Mouse (Mus musculus): ENCODE measurements around the gene Ssh2. TPM values are rescaled to one million over a fixed set of nuclear protein-coding genes. Genes with fewer than 3 reads are reported as not detected.

Ssh2 gene
- polyA plus RNA-seq, 1 experiment from 2014 or later = 14.3 TPM

DNA sequence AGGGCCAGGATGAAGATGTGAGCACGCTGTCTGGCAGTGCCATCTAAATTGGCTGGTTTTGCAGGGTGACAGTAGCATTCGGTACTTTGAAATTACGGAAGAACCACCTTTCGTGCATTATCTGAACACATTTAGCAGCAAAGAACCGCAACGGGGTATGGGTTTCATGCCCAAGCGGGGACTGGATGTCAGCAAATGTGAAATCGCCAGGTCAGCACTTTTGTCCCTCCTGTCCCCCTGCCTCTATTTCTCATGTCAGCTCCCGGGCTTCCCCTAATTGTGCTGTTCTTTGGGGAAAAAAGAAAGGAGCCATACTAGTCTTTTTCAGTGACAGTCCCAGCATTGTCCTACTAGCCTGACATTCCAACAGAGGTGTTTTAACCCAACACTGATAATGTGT lies 252.3 kb downstream of the Ssh2 start:
- no peak overlapping the region for H3K9ac ChIP-seq
- peaks cover 20% of the 10 kb centered on the region; the same call in 1 of the 2 replicates for H3K4me1 ChIP-seq
- H3K27ac ChIP-seq = no peak overlapping the region
- peaks cover 12% of the 10 kb centered on the region for H3K36me3 ChIP-seq
- H3K27me3 ChIP-seq = peaks cover 57% of the 10 kb centered on the region
- no peaks in the 10 kb centered on the region for H3K9me3 ChIP-seq
- no peak overlapping the region for H3K4me3 ChIP-seq
- 77% methylated on average over 9 of the region's 9 CpGs for WGBS
- ATAC-seq (ENCODE audit: borderline replicate concordance, extremely low read depth, low FRiP score, low TSS enrichment) = no peak
- H3K4me2 ChIP-seq = no peak overlapping the region

DNA sequence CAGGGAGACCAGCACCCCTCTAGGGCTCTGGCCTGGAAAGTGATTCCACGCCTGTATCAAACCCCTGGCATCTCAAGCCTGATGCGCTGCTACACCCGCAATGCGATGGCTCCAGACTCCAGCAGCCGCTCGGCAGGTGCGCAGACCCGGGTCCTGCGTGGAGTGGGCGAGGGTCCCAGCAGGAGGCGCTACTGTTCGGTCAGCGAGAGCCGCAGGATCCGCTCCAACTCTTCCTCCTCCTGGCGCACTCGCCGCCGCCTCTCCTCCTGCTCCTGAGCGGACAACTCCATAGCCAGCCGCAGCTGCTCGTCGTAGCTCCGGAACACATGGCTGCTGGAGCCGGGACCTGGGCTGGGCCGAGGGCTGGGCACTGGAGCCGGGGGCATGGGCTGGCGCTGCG lies 255.3 kb downstream of the Ssh2 start:
- Histone ChIP-seq H3K4me3 (no peak overlapping the region), H3K4me1 (peaks cover 9% of the 10 kb centered on the region; the same call in 1 of the 2 replicates), H3K4me2 (no peak overlapping the region), H3K9ac (no peak overlapping the region), H3K9me3 (no peaks in the 10 kb centered on the region), H3K27me3 (peaks cover 28% of the 10 kb centered on the region), H3K36me3 (peaks cover 12% of the 10 kb centered on the region), H3K27ac (no peak overlapping the region)
- ATAC-seq (ENCODE audit: borderline replicate concordance, extremely low read depth, low FRiP score, low TSS enrichment) = no peak
- 68% methylated on average over 29 of the region's 29 CpGs for WGBS

DNA sequence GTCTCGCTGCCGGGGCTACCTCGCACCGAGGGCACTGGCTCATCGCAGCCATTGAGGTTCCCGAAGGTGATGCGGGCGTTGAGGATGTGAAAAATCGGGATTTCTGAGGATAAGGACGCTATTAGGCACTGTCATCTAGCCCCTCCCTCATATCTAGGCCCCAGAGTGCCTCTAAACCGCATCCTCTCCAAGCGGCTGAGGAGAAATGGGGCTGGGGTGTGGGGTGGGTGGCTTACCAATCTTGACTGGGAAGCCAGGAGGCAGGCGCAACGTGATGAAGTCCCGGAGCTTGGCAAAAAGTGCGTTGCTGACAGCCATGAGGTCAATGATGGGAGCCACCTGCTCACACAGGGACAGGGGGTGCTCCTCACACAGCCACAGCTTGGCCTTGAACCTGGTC lies 256.7 kb downstream of the Ssh2 start:
- H3K4me3 ChIP-seq = no peak overlapping the region
- H3K4me2 ChIP-seq = no peak overlapping the region
- no peak overlapping the region for H3K27ac ChIP-seq
- no peak overlapping the region for H3K9ac ChIP-seq
- H3K27me3 ChIP-seq = peaks cover 15% of the 10 kb centered on the region
- 84% methylated on average over 16 of the region's 16 CpGs for WGBS
- H3K9me3 ChIP-seq = no peaks in the 10 kb centered on the region
- H3K4me1 ChIP-seq = peaks cover 2% of the 10 kb centered on the region; the same call in 1 of the 2 replicates
- ATAC-seq (ENCODE audit: borderline replicate concordance, extremely low read depth, low FRiP score, low TSS enrichment) = no peak
- H3K36me3 ChIP-seq = peaks cover 12% of the 10 kb centered on the region

DNA sequence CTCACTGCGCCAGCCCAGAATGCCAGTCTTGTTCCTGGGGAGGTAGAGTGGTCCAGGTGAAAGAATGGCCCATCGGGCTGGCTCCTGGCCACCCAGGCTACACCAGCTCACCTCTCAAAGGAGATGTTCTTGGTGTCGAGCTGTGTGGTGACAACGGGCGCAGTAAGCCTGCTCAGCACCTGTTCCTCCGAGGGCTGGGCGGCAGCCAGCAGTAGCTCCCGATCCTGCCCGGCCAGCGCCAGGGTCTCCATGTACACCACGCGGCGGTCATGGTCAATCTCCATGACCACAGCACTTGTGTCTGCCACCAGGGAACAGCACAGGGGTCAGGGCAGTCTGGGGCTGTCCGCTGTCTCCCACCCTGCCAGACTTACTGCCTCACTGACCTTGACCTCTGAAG lies 260.1 kb downstream of the Ssh2 start:
- Histone ChIP-seq H3K4me3 (no peak overlapping the region), H3K4me2 (no peak overlapping the region), H3K36me3 (peaks cover 11% of the 10 kb centered on the region), H3K9ac (no peak overlapping the region), H3K4me1 (no peaks in the 10 kb centered on the region), H3K9me3 (no peaks in the 10 kb centered on the region), H3K27ac (no peak overlapping the region), H3K27me3 (no peaks in the 10 kb centered on the region)
- ATAC-seq (ENCODE audit: borderline replicate concordance, extremely low read depth, low FRiP score, low TSS enrichment) = no peak; the same call in 1 of the 2 replicates
- 94% methylated on average over 14 of the region's 14 CpGs for WGBS

DNA sequence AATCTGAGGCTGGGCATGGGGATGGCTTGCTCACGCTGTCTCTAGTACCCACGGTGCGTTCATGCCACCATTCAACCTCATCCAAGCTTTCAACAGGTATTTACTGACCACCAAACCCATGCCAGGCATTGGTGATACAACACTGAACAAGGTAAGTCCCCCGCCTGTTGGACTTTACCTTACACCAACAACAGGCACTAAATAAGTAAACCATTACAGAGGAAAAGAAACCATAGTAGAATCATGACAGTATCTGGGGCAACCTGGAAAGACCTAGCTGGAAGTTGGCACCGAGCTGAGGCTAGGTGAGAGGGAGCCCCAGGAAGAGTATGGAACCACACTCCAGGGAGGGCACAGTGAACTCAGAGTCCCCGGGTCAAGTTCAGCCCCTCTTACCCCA lies 260.8 kb downstream of the Ssh2 start:
- H3K27ac ChIP-seq = no peak overlapping the region
- 82% methylated on average over 6 of the region's 6 CpGs for WGBS
- no peak for ATAC-seq (ENCODE audit: borderline replicate concordance, extremely low read depth, low FRiP score, low TSS enrichment)

DNA sequence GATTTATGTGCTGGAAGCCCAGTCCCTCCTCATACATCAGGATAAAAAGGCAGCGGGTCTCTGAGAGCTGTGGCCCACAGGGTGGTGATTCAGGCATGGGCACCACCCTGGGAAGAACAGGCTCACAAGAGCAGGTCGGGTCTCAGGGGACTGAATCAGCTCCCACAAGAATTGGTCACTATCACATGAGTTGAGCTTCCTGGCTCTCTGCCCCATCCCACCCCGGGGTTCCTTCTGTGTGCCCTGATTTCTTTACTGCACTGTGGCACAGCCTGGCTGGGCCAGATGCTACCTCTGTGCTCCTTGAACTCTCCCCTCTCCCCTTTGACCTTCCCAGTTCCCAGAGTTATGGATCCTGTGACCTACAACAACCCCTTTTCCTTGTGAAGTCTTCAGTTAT lies 267.0 kb downstream of the Ssh2 start:
- no peak for ATAC-seq (ENCODE audit: borderline replicate concordance, extremely low read depth, low FRiP score, low TSS enrichment)
- 51% methylated on average over 3 of the region's 3 CpGs for WGBS
- Histone ChIP-seq H3K27ac (no peak overlapping the region), H3K4me1 (peaks cover 38% of the 10 kb centered on the region), H3K27me3 (no peaks in the 10 kb centered on the region), H3K9me3 (no peaks in the 10 kb centered on the region), H3K4me2 (no peak overlapping the region), H3K9ac (no peak overlapping the region), H3K4me3 (no peak overlapping the region), H3K36me3 (no peaks in the 10 kb centered on the region)

More for the DNA sequence above, 260.8 kb downstream of the Ssh2 start:
- Histone ChIP-seq H3K27me3 (no peaks in the 10 kb centered on the region), H3K36me3 (peaks cover 5% of the 10 kb centered on the region), H3K4me2 (no peak overlapping the region), H3K9ac (no peak overlapping the region), H3K4me3 (no peak overlapping the region), H3K9me3 (no peaks in the 10 kb centered on the region), H3K4me1 (no peaks in the 10 kb centered on the region)

DNA sequence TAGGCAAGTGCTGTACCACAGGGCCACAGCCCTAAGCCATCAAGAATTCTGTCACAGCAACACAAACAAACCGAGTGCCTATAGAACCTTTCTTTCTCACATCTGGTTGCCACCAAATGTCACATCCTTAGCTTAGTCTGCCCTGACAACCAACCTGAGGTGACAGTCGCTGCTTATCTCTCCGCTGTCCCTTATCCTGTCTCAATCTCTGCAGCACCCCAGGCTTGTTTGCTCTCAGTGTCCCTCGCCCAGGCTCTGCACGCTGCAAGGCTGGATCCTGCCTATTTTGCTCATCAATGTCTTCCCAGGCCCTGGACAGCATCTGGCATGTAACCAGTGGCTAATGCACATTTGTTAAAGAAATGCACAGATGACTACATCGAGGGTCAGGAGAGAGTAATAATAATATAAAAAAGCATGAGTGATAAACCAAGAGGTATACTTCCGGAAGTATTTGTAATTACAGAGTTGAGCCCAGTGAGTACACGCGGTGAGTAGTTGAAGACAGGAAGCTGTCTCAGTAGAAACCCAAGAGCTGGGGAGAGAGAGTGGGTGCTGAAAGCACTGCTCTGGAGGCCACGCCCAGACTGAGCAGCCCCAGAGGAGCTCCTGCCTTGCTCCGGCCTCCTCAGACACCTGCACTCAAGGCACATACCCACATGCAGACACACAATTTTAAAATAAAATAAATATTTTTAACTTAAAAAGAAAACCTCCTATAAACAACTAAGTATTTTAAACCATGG lies 267.6 kb downstream of the Ssh2 start:
- WGBS = 28% methylated on average over 11 of the region's 11 CpGs
- H3K4me1 ChIP-seq = peaks cover 44% of the 10 kb centered on the region
- no peak overlapping the region for H3K4me3 ChIP-seq
- no peak overlapping the region for H3K27ac ChIP-seq
- no peaks in the 10 kb centered on the region for H3K27me3 ChIP-seq
- no peak overlapping the region for H3K9ac ChIP-seq
- no peaks in the 10 kb centered on the region for H3K9me3 ChIP-seq
- no peak for ATAC-seq (ENCODE audit: borderline replicate concordance, extremely low read depth, low FRiP score, low TSS enrichment)
- no peaks in the 10 kb centered on the region for H3K36me3 ChIP-seq
- no peak overlapping the region for H3K4me2 ChIP-seq

DNA sequence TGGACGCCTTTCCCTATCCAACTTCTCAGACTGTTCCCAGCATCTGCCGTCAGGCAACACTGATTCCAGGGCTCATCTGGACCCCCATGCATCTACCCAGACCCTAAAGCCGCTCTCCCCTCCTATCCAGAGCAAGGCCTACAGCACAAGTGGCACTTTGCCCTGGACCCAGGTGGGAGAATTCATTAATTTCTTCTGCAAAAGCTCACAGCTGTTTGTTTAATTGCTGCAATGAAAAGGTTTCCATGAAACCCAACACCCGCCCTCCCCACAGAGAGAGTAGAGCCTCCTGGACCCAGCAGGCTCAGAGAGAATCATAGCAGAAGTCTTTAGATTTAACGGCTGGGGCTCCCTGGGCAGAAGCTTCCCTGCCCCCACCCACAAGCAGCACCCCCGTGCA lies 269.1 kb downstream of the Ssh2 start:
- Histone ChIP-seq H3K27me3 (no peaks in the 10 kb centered on the region), H3K9ac (no peak overlapping the region), H3K4me3 (no peak overlapping the region), H3K4me1 (peaks cover 52% of the 10 kb centered on the region), H3K36me3 (no peaks in the 10 kb centered on the region), H3K27ac (no peak overlapping the region), H3K9me3 (no peaks in the 10 kb centered on the region), H3K4me2 (no peak overlapping the region)
- 57% methylated on average over 6 of the region's 6 CpGs for WGBS
- no peak for ATAC-seq (ENCODE audit: borderline replicate concordance, extremely low read depth, low FRiP score, low TSS enrichment)

GRCm38 (mm10) chr11:77486798-77487197 lies 270.7 kb downstream of the Ssh2 start:
- Histone ChIP-seq H3K9me3 (no peaks in the 10 kb centered on the region), H3K27ac (0 out of 2 replicates have a peak overlapping the region, but pooled peaks have one; percentile 15), H3K4me1 (peaks cover 66% of the 10 kb centered on the region), H3K4me3 (no peak overlapping the region), H3K27me3 (no peaks in the 10 kb centered on the region), H3K9ac (no peak overlapping the region), H3K36me3 (no peaks in the 10 kb centered on the region), H3K4me2 (no peak overlapping the region)
- WGBS = 49% methylated on average over 5 of the region's 5 CpGs
- ATAC-seq (ENCODE audit: borderline replicate concordance, extremely low read depth, low FRiP score, low TSS enrichment) = no peak

GRCm38 (mm10) chr11:77488771-77489581 lies 272.9 kb downstream of the Ssh2 start:
- Histone ChIP-seq H3K36me3 (no peaks in the 10 kb centered on the region), H3K4me3 (peak overlapping the region; percentile 89), H3K4me1 (peaks cover 72% of the 10 kb centered on the region), H3K27me3 (no peaks in the 10 kb centered on the region), H3K27ac (no peak overlapping the region), H3K9me3 (no peaks in the 10 kb centered on the region), H3K4me2 (peak overlapping the region; percentile 92), H3K9ac (peak overlapping the region; percentile 79)
- ATAC-seq (ENCODE audit: borderline replicate concordance, extremely low read depth, low FRiP score, low TSS enrichment) = no peak
- 2% methylated on average over 48 of the region's 55 CpGs for WGBS

DNA sequence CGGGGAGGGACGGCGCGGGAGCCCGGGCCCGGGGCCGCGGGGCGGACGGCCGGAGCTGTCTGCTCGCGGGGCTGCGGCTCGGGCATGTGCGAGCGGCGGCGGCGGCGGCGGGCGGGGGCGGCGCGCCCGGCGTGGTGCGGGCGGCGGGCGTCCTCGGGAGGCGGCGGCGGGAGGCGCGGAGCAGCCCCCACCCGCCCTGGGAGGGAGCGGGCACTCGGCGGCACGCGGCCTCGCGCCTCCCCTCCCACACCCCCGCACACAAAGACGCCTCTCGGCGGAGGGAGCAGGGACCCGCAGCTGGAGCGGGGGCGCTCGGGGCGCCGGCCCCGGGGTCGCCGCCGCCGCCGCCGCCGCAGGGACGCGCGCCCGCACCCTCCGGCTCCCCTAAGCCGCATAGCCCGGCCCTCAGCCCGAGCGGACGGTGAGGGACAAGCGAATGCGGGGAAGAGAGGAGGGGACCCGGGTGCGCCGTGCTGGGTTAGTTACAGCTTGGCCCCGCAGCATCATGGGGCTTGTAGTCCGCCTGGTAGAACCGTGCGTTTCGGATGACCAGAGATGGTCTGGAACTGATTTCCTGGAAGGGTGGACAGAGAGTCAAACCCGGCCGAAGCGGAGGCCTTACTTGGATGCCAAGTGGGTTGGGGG lies 273.6 kb downstream of the Ssh2 start, which contains the start of gene Ankrd13b:
Ankrd13b (minus strand) TSS at position 88 of the 645 bp plus-strand sequence.
- peak within 1 kb of the TSS; percentile 59; the same call in 1 of the 2 replicates for H3K27ac ChIP-seq
- peak within 1 kb of the TSS; percentile 89 for H3K4me3 ChIP-seq
- H3K9ac ChIP-seq = peak within 1 kb of the TSS; percentile 79
- no peaks in the 10 kb centered on the region for H3K27me3 ChIP-seq
- H3K9me3 ChIP-seq = no peaks in the 10 kb centered on the region
- no peaks in the 10 kb centered on the region for H3K36me3 ChIP-seq
- under 1% methylated on average over 73 of the region's 87 CpGs for WGBS
- peak within 1 kb of the TSS; percentile 92 for H3K4me2 ChIP-seq
- peaks cover 79% of the 10 kb centered on the region for H3K4me1 ChIP-seq
- 0 out of 2 replicates have a peak, but pooled peaks have one; percentile 23 for ATAC-seq (ENCODE audit: borderline replicate concordance, extremely low read depth, low FRiP score, low TSS enrichment)
